13 mouse cellular contexts compared by ENCODE assay signal in genomic region chr17:84869074-84869722, GRCm38 (mm10).
"Had no signal": no experiment of that assay in that cellular context is flagged by ENCODE, and none has a peak within 500 bp of the region (broad histone marks: within the 10 kb centered on the region; RNA-seq: fewer than 3 reads in every experiment).

No protein-coding gene starts in this region.

- ATAC-seq: midbrain, embryonic 13.5 days; midbrain, embryonic 16.5 days had no signal

- DNase-seq: kidney, adult 8-10 months; kidney, postnatal 10 days; kidney, postnatal 36 days; liver, embryonic 13.5 days; lung, adult 2 months; lung, postnatal 14 days; lung, postnatal 4 days; retina, postnatal 1 day; right cerebral cortex, postnatal 25 days; spleen, adult 18-20 months; thymus, postnatal 25 days had no signal
